Mouse (Mus musculus) layer of hippocampus, adult 9-10 months (tissue): Measurements from ENCODE around the gene Ccdc51.
A peak's percentile ranks its signal among the peaks of the same experiment; 100 is the strongest.

ENCODE experiments used
- DNase-seq: peaks from one replicate; pipeline ENCODE4 v3.0.0; 2022; ENCODE audit warnings: low spot score

Ccdc51 gene

DNA sequence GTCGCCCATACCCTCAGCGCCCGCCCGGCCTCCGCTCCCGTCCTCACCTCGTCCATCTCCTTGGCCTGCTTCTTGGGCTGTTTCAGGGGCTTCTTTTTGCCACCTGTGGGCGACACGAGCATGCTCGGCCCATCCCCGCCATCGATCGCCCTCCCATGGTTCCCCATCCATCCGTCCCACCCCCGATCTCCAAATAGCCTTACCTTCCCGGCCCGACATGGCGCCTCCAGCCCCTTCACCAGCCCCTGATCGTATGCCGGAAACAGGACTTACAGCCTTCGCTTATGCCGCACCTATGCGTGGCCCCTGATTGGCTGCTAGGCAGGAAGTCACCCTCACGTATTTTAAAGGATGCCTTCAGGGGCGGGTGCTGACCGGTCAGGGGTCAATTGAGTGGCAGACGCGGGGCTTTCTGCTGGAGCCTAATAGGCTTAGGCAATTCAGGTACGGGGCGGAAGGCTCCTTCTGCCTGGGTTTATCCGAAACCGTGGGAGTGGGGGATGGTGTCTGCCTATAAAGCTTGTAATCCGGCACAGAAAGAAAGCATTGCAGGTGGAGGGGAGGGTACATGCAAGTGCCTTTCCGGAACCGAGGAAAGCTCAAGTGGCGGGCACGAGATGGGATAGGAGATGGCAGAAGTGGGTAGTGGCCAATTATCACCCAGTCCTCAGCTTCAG lies at the start of gene Ccdc51, which contains the start of gene Tma7:
Ccdc51 (plus strand) TSS at position 370 of the 677 bp plus-strand sequence.
Tma7 (minus strand) TSS at position 464 of the 677 bp plus-strand sequence.
- DNase-seq: peak; percentile 71

DNA sequence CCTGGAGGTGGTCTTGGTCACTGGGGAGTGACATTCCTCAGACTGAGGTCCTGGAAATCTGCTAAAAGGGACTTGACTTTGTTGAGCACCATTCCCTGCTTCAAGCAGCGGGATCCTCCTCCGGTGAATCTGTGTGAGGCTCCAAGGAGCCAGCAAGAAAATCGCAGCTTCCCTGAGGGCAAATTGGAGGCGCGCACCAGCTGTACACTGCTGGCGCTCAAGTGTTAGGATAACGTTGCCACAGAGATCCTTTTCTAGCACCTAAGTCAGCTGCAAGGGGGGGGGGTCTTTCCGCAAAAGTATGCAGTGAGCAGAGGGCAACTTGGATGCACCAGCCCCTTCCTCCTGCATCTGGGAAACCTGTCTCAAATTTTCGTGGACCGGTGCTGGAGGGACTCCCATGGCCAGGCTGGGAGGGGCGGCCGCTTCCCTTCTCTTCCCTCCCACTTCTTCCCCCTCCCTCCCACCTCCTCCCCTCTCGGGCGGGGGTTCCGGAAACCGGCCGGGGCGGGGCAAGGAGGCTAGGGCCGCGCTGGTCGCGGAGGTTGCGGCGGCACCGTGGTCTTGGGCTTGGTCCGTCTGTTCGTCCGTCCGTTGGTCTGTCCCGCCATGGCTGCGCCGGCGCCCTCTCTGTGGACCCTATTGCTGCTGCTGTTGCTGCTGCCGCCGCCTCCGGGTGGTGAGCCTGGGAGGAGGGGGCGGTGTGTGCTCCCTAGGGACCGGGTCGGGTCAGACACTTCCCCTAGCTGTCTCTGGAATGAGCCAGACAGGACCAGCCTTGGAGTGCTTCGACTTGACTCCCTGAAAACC lies 44.0 kb upstream of the Ccdc51 start, which contains the start of gene Shisa5:
Shisa5 (plus strand) TSS at position 480 of the 810 bp plus-strand sequence.
- no peak for DNase-seq

DNA sequence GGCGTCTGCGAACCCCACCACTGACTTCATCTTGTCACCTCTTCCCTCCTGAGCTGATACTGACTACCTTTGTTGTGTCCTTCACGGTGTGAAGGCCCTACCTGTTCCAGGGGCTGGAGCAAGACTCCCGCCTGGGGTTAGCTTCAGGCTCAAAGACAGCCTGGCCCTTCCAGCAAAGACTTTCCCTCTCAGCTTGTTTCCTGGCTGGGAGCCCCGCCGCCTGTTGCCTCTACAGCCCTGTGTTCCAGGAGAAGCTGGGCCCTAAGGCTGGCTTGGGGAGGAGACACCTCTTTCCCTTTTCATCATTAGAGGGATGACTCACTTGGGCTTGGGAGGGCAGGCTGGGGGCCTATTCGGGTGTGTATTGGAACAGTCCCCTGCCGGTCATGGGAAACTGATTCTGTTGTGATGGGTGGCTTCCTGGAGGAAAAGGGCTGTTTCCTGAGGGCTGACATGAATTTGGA lies 43.4 kb upstream of the Ccdc51 start:
- DNase-seq: no peak

DNA sequence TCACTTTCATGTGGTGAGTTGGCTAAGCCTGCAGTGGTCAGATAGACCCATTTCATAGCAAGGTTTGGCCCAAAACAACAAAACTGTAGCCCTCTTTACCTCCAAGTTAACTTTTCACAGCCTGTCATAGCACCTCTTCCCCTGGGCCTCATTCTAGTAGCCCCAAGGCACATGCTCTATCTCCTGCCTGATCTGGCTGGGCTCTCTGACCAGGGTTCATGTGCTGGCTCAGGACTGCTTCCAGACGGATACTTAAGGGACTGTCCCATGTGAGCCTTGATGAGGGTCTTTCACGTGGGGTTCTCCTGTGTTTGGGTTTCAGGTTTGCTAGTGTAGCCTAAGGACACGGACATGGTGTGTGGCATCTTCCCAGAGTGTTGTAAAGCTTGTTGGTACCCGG lies 42.6 kb upstream of the Ccdc51 start:
- DNase-seq: no peak

DNA sequence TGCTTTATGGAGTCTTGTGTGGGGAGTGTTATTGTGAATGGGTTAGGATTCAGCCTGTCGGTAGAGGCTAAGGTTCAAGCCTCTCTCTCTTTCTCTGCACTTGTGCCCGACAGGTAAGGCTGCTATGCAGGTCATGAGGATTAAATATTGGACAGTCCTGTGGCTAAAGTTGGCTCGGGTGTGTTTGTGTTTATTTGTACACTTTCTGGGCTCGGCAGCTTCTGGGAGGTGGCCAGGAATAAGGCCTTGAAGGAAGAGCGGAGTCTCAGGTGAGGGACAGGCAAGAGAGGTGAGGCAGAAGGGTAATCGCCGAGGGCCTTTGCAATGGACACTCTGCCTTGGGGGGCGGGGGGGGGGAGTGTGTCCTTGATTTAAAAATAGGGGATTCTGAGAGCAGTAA lies 42.1 kb upstream of the Ccdc51 start:
- no peak for DNase-seq

DNA sequence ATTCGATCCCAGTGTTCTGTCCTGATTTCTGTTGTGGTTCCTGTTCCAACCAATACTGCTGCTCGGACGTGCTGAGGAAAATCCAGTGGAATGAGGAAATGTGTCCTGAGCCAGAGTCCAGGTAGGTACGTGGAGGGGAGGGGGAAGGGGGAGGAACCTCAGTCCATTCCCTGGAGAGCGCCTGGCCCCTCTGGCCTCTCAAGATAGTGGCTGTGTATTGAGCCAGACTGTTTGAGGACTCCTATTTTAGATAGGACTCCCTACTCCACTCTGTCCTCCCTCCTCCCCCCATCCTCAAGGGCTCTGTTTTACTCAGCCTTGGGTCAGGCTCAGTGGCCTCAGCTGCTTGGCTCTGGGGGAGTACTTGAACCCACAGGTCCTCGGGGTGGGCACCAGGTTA lies 41.4 kb upstream of the Ccdc51 start:
- DNase-seq: no peak

DNA sequence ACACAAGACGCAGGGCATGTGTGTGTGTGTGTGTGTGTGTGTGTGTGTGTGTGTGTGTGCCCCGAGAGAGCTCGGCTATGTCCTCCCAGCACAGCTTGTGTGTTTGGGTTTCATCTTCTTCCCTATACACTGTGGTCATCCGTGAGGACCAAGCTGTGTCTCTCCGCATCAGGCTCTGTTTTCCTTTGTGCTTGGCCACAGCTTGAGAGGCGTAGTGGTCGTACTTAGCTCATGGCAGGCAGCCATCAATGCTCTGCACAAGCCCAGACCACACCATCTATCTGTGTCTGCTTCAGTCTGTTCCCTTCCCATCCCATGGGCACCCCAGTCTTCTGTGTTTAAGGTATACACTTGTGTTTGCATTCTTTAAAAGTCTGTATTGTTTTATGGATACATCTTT lies 40.9 kb upstream of the Ccdc51 start:
- no peak for DNase-seq

DNA sequence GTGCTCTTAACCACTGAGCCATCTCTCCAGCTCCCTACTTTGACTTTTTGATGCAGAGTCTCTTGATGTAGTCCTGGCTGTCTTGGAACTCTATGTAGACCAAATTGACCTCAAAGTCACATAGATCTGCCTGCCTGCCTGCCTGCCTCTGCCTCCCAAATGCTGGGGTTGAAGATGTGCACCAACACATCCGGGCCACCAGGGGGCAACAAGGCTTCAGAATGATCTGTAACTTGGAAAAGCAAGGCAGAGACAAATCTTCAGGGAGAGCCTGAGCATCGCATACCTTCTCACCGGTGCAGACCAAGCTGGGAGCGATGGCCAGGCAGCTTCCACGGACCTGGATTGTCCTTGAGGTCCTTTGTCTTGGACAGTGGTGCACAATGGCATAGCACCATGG lies 36.0 kb upstream of the Ccdc51 start:
- DNase-seq: no peak

DNA sequence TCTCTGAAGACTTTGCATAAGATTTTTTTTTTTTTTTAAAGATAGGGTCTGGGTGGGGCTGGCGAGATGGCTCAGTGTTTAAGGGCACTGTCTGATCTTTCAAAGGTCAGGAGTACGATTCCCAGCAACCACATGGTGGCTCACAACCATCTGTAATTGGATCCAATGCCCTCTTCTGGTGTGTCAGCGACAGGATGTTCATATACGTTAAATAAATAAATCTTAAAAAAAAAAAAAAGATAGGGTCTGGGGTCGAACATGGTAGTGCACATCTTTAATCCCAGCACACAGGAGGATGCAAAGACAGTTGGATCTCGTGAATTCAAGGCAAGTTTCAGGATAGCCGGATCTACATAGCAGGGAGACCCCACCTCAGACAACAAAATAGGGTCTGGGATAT lies 33.0 kb upstream of the Ccdc51 start:
- DNase-seq: no peak

DNA sequence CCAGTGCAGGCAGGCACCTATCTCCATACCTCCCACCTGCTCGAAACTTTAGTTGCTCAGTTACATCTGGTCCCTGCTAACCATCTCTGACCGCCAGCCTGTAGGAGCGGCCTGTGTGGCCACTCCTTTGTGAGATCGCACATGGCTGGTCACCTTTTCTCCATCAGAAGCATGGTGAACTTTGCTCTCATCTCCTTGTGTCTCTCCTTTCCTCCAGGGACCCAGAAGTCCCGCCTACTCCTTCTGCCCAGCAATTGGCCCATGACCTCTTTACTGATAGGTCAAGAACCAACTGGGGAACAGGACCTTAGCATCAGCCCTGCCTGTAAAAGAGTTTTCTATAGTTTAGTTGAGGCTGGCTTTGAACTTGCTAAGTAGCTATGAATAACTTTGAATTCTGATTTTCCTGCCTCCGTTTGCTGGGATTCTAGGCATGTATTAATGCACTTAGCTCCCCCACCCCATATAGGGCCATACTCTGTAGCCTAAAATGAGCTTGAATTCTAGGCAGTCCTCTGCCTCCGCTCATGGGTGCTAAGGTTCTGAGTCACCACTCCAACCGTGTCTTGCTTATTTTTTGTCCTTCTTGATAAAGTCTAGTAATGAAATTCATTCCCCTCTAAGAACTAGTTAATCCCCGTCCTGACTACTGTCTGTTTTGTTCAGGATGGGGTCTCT lies 32.2 kb upstream of the Ccdc51 start:
- DNase-seq: no peak

DNA sequence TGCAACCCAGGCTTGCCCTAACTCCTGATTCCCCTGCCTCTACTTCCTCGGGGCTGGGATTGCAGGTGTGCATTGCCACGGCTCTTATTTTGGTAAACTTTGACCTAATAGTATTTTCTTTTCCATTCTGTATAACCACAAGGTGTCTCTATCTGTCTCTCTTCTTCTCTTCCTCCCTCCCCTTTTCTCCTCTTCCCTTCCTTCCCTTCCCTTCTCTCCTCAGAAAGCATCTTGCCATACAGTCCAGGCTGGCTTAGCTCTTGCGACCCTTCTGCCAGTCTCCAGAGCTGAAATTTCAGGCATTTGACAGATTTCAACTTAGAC lies 31.7 kb upstream of the Ccdc51 start:
- no peak for DNase-seq

DNA sequence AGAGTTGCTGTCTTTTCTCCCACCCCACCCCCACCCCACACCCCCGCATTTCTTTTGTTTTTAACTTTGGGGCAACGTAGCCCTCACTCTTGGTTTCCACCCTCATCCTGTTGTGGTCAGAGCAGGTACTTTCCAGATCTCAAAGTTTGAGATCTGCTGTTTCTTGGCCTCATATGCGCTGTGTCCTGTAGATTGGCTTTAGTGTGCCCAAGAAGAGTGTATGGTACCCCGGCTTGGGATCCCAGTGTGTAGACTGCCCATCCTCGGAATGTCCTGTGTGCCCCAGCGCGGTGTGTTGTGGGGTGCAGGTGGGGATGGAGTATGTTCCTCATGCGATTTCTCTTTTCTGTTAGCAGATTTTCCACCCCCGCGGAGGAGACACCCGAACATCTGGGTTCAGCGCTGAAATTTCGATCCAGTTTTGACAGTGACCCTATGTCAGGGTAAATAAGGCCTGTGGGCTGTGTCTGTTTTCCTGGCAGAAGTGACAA lies 31.2 kb upstream of the Ccdc51 start:
- no peak for DNase-seq

DNA sequence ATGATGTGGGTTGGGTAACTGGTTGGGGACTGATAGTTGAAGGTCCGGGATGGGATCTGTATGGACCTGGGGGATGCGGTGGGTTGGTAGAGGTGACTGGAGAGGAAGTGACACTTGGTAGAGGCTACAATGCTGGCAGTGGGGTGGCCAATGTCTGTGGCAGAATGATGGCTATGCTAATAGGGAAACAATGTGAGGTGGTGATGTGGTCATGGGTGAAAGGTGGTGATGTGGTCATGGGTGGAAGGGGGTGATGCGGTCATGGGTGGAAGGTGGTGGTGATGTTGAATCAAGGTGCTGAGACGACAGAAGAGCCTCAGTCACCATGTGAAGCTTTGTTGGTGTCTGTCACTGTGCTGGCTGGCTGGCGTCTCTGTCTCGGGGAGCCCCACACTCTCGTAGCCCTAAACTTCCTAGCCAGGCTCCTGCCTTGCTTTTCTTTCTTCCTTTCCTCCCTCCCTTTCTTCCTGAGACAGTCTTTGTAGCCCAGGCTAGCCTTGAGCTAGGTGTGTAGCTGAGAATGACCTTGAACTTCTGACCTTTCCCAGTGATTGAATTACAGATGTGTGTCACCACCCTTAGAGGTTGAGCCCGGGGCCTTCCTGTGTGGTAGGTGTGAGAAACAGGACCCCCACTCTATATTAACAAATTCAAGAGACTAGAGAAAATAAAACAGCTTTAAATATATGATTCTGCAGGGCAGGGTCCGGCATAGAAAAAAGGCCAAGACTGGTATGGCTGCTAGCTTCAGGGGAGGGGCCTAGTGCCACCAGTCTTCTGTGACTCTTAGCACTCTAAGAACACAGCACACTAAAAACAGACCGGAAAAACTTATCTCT lies 30.4 kb upstream of the Ccdc51 start:
- DNase-seq: no peak

DNA sequence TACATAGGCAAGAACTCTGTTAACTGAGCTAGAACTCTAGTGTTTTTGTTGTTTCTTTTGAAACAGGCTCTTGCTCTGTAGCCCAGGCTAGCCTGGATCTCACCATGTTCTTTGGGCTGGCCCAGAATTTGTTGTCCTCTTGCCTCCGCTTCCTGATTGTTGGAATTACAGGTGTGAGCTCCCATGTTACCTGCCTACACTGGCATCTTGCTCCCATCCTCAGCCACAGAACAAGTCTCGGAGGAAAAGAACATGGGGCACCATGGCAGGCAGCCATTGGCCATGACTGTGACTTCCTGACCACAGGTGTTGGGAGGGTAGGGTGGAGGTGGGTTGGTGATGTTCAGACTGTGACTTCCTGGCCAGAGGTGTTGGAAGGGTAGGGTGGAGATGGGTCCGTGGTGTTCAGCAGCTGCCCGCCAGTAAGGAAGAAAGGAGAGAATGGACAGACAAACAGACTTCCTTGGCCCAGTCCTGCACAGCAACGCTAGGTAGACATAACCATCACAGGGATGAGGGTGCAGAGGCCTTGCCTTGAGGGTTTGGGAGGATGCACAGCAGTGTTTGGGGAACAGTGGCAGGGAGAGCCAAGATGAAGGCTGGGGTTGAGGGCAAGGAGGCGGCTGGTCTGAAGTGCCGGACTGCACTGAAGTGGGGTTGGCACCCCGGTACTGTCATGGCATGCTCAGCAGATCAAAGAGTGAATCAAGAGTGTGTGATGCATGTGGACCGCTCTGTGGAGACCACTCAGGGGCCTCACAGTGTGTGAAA lies 29.6 kb upstream of the Ccdc51 start:
- DNase-seq: no peak

DNA sequence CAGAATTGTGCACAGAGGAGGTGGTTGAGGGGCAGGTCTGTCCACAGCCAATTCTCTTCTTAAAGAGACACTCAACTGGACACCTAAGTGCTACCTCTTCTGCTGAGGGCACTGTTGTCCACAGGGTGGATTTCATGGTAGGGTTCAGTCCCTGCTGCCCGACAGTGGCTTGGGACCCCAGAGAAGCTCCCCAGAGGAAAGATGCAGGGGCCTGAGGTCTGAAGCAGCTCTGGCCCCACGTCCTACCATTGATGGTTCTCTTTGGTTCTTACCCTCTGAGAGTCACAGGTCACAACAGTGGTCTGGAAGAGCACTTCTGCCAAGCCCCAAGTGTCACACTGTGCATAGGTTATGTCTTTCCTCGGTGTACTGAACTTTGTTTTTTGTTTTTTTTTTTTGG lies 28.9 kb upstream of the Ccdc51 start:
- DNase-seq: no peak

DNA sequence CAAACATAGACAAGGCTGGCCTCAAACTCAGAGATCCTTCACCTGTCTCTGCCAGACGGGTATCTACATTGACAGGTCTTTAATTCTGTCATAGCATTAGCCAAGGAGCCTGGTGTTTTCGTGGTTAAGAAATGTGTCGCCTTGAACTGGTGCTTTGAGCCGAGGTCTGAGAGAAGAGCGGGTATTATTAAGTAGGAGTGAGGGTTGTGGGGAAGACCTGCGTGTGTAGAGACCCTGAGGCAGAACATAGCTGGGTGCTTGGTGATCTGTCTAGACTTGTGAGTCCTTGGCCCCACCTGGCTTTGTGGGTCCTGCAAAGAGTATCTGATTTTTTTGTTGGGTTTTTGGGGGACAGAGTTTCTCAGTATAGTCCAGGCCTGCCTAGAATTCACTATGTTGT lies 28.4 kb upstream of the Ccdc51 start:
- DNase-seq: no peak

DNA sequence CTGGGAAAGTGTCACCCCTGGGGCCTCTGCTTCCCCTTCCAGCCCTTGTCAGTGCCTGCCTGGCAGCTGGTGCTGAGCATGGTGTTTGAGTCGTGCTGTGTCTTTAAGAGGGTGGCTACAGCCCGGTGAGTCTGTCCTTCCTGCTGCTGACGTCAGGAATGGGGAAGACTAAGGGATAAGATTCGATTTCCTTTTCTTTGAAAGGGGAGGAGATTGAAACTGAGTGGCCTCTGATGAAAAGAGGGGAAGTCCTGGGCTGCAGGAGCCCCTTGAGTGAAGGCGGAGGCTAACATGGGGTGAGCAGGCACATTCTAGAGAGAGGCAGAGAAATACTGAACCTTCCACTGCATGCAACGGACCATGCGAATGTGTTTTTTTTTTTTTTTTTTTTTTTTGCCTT lies 27.6 kb upstream of the Ccdc51 start:
- peak; percentile 59 for DNase-seq

DNA sequence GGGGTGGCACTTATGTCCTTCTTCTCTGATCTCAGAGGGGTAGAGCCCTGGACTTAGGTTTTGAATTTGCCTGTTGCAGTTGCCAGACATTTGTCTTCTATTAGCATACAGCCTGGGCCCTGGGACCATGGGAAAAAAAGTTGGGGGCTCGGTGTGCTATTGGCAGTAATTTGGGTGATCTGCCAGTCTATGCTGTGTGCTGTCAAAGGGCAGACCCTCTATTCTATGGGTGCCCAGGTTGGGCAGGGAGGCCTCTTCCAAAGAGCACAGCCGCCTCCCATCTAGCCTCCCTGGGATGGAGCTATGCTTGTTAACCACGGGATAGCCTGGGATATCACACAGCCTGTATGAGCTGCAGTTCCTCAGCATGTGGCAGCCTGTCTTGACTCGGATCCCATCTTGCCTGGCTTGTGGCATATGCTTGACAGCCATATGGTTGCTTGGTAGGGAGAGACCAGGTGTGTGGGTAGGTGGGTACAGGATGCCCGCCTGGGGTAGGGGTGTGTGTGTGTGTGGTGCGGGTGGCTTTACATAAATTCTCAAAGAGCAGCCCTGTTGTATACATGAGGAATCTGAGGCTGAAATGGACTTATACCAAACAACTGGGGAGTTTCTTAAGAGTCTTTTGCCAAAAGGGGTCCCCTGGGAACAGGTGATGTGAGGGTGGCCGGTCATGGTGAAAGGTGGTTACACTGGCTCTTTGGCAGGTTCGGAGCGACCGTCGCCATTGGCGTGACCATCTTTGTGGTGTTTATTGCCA lies 26.8 kb upstream of the Ccdc51 start:
- DNase-seq: no peak

DNA sequence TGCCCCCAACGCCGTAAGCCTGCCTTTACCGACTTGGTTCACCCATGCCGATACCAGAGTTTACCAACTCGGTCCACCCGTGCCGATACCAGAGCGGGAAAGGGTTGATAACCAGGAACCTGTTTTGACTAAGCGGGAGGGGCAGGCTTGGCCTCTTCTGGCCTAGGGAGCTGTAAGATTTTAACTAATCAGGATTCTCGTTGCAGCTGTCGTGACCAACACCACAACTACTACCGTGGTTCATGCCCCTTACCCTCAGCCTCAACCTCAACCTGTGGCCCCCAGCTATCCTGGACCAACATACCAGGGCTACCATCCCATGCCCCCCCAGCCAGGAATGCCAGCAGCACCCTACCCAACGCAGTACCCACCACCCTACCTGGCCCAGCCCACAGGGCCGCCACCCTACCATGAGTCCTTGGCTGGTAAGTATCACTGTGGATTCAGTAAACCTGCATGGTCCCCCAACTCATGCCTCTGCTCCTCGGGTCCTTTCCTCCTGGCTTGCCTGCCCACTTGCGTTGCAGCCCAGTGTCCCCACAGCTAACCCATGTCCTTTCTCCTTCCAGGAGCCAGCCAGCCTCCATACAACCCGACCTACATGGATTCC lies 26.1 kb upstream of the Ccdc51 start:
- no peak for DNase-seq

DNA sequence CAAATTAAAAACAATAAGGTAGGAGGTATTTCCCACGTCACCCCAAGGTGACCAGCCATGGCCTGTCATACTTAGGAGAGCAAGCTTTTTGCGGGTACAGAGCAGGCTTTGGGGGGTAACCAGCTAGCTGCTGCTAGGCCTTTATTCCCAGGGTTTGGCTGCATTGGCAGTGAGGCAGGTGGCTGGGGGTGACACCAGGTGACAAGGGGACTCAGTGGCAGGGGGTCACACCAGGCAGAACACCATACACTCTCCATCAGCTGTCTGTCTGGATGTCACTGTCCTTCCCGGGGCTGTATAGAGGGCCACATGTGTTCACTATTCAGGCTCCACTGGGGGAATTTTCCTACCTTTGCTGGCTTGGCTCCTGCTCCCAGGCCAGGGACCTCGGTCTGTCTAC lies 25.4 kb upstream of the Ccdc51 start:
- DNase-seq: no peak
